Mouse (Mus musculus) neural tube, embryonic 15.5 days (tissue): ENCODE results near the gene Prr3. TPM values are rescaled to one million over a fixed set of nuclear protein-coding genes. Genes with fewer than 3 reads are reported as not detected.
"Not testable (repeated sequence)": the region's sequence is repeated elsewhere in the genome, so short reads cannot be mapped to it uniquely, and the experiment has no call there.

ENCODE experiments used
- ATAC-seq: fragments of 200-750 bp; cut with Nextera tagmentation; 2 replicates; pipeline ENCODE4 v1.8.0; 2017; ENCODE audit warnings: mild to moderate bottlenecking, moderate TSS enrichment, moderate library complexity; ENCODE audit not compliant: low FRiP score
- H3K27ac ChIP-seq: fragments of 300-500 bp; sonication (generic); replicated peaks from 2 replicates; pipeline ENCODE4 v1.5.1; 2015; ENCODE audit warnings: mild to moderate bottlenecking, inconsistent platforms
- H3K27me3 ChIP-seq: fragments of 300-500 bp; sonication (generic); replicated peaks from 2 replicates; pipeline ENCODE4 v1.6.1; 2015; ENCODE audit warnings: inconsistent platforms
- H3K36me3 ChIP-seq: fragments of 300-500 bp; sonication (generic); 2 replicates; pipeline ENCODE4 v1.6.1; 2015; ENCODE audit warnings: inconsistent platforms
- H3K4me1 ChIP-seq: fragments of 300-500 bp; sonication (generic); 2 replicates; pipeline ENCODE4 v1.6.1; 2015; ENCODE audit warnings: inconsistent platforms
- H3K4me2 ChIP-seq: fragments of 300-500 bp; sonication (generic); 2 replicates; pipeline ENCODE4 v1.6.1; 2015; ENCODE audit warnings: inconsistent platforms, mild to moderate bottlenecking, moderate library complexity
- H3K4me3 ChIP-seq: fragments of 300-500 bp; sonication (generic); replicated peaks from 2 replicates; pipeline ENCODE4 v1.5.1; 2015; ENCODE audit warnings: mild to moderate bottlenecking, inconsistent platforms
- H3K9ac ChIP-seq: fragments of 300-500 bp; sonication (generic); replicated peaks from 2 replicates; pipeline ENCODE4 v1.6.1; 2015; ENCODE audit warnings: mild to moderate bottlenecking, inconsistent platforms
- H3K9me3 ChIP-seq: fragments of 300-500 bp; sonication (generic); replicated peaks from 2 replicates; pipeline ENCODE4 v1.6.1; 2016; ENCODE audit warnings: inconsistent platforms
- WGBS: fragments of 180-500 bp; shearing (Covaris S2); methylation state at CpG from one replicate; pipeline ENCODE4 v1.1.7; 2015; ENCODE audit warnings: mixed read lengths; 5-methylcytosine and 5-hydroxymethylcytosine counted together
- polyA plus RNA-seq: library from polyadenylated mRNA; unstranded; fragments of >200 nt; fragmentation: Nextera tagmentation; extraction: Ambion mirVana; gene quantifications from 2 replicates; pipeline ENCODE4 v1.2.1, GENCODE M21; 2015

Prr3 gene
- polyA plus RNA-seq, 1 experiment from 2014 or later = 87.9 TPM

- ATAC-seq = no peak
- Histone ChIP-seq H3K4me1 (peaks cover 33% of the 10 kb centered on the region), H3K36me3 (peaks cover 38% of the 10 kb centered on the region), H3K4me2 (no peak overlapping the region), H3K27ac (no peak overlapping the region), H3K27me3 (no peaks in the 10 kb centered on the region), H3K4me3 (no peak overlapping the region), H3K9ac (no peak overlapping the region), H3K9me3 (no peaks in the 10 kb centered on the region)
- WGBS = 99% methylated on average over 2 of the region's 2 CpGs
Measured at GRCm38 (mm10) chr17:35967621-35968020, 12.4 kb downstream of the Prr3 start.

DNA sequence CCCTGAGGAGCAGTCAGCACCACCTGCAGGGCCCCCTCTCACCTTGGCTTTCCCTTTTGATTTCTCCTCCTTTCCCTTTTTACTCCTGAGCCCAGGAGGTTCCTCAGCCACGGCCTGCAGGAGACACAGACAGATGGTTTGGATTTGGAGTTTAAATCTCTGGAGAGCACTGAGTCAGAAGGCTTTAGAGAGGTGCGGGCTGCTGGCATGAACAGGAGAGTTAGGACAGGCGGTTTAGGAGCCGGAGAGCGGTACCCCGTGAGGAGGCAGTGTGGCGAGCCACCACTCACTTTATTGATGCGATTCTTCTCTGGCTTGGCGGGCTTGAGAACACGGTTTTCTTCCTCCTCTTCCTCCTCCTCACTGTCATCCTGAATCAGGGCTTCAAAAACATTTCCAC, 16.8 kb downstream of the Prr3 start:
- H3K36me3 ChIP-seq = peaks cover 72% of the 10 kb centered on the region
- 89% methylated on average over 10 of the region's 10 CpGs for WGBS

DNA sequence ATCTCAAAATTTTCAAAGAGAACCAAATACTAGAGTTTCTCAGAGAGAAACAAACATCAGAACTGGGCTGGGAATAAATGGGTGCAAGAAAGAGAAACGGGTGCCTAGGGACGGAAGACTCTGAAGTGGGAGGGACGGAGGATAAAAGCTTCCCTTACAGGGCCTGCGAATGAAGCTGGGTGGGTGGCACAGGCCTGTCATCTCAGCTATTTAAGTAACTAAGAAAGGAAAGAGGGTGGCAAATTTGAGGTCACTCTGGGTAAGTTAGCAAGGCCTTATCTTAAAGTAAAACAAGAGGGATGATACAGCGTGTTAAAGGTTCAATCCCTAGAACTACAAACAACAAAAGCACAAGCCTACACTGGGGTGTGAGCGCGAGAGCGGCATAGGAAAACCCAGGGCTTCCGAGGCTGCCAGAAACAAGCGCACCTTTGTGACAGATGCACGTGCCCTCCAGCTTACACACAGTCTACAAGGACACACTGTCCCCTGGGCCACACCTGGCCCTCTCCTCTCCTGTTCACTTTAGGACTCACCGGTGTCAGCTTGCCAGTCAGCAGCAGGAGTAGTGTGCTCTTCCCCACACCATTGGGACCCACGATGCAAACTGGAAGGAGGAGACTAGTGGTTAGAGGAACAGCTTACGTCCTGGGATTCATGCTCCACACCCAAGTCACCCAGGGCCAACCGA, 21.4 kb downstream of the Prr3 start:
- Histone ChIP-seq H3K4me2 (no peak overlapping the region), H3K9ac (no peak overlapping the region), H3K27ac (no peak overlapping the region), H3K9me3 (no peaks in the 10 kb centered on the region), H3K27me3 (no peaks in the 10 kb centered on the region), H3K4me3 (no peak overlapping the region), H3K4me1 (no peaks in the 10 kb centered on the region), H3K36me3 (peaks cover 90% of the 10 kb centered on the region)
- no peak for ATAC-seq
- WGBS = 94% methylated on average over 15 of the region's 15 CpGs

More for the DNA sequence above, 16.8 kb downstream of the Prr3 start:
- no peak overlapping the region for H3K4me3 ChIP-seq
- no peak for ATAC-seq
- H3K9ac ChIP-seq = no peak overlapping the region
- H3K27me3 ChIP-seq = no peaks in the 10 kb centered on the region
- no peak overlapping the region for H3K27ac ChIP-seq
- H3K4me1 ChIP-seq = peaks cover 14% of the 10 kb centered on the region
- H3K4me2 ChIP-seq = no peak overlapping the region
- no peaks in the 10 kb centered on the region for H3K9me3 ChIP-seq

GRCm38 (mm10) chr17:35954665-35955064, 25.4 kb downstream of the Prr3 start:
- Histone ChIP-seq H3K9me3 (no peaks in the 10 kb centered on the region), H3K9ac (no peak overlapping the region), H3K27me3 (no peaks in the 10 kb centered on the region), H3K27ac (no peak overlapping the region), H3K4me1 (no peaks in the 10 kb centered on the region), H3K36me3 (peaks cover 50% of the 10 kb centered on the region), H3K4me2 (no peak overlapping the region), H3K4me3 (no peak overlapping the region)
- ATAC-seq = no peak
- 82% methylated on average over 8 of the region's 8 CpGs for WGBS

DNA sequence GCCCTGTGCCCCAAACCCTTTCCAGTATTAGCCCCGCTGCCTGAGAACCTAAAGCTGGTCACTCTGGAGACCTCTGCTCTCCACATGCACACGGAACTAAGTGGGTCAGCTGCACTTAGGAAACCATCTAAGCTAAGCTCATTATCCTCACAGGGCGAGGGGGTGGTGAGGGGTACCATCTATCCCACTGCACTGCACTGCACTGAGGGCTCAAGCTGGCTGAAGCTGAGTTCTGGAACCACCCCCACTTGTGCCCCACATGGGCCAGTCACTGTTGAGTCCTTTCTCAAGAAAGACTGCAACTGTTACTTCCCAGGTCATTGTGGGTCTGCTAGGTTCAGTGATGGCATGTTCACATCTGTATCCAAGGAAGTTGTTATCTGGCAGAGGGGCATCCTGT, 27.5 kb downstream of the Prr3 start:
- WGBS = 93% methylated on average over 3 of the region's 3 CpGs
- not testable (repeated sequence) for H3K4me3 ChIP-seq, H3K9ac ChIP-seq, H3K4me2 ChIP-seq, H3K27me3 ChIP-seq, H3K27ac ChIP-seq, H3K9me3 ChIP-seq, H3K4me1 ChIP-seq, ATAC-seq
- H3K36me3 ChIP-seq = peaks cover 28% of the 10 kb centered on the region

DNA sequence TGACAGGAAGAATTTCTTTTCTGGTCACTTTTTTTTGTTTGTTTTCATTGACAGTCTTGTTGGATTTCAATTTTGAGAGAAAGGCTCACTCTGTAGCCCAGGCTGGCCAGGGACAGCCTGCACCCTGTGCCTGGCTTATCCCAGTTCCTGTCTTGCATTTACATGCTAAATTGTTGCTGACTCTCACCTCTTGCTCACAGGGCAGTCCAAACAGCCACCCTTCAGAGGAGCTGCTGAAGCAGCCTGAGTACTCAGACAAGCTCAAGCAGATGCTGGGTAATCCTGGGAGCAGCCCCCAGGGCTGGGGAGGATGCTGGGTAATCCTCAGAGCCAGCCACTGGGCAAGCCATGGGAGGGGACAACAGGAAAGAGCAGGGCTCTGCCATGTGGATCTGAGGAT, 29.1 kb downstream of the Prr3 start:
- H3K27me3 ChIP-seq, H3K4me1 ChIP-seq, H3K4me2 ChIP-seq, H3K9me3 ChIP-seq, ATAC-seq, H3K4me3 ChIP-seq, H3K27ac ChIP-seq, H3K9ac ChIP-seq: not testable (repeated sequence)
- H3K36me3 ChIP-seq = peaks cover 12% of the 10 kb centered on the region

DNA sequence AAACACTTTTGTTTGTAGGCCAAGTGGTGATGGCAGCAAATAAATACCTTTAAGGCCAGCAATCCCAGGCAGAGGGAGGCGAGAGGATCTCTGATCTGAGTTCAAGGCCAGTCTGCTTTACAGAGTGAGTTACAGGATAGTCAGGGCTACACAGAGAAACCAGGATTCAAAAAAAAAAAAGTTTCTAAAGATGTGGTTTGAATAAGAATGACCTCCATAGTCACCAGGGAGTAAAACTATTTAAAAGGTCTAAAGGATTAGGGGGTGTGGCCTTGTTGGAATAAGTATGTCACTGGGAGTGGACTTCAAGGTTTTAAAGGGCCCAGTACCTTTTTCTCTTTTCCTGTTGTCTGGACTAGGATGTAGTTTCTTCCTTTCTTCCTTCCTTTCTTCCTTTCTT, 40.1 kb downstream of the Prr3 start:
- Histone ChIP-seq H3K4me1 (no peaks in the 10 kb centered on the region), H3K36me3 (no peaks in the 10 kb centered on the region), H3K27me3 (no peaks in the 10 kb centered on the region), H3K9me3 (no peaks in the 10 kb centered on the region), H3K9ac (no peak overlapping the region), H3K4me3 (no peak overlapping the region), H3K27ac (no peak overlapping the region), H3K4me2 (no peak overlapping the region)
- 51% methylated on average over 1 of the region's 1 CpGs for WGBS
- ATAC-seq = no peak

- no peak for ATAC-seq
- WGBS = 58% methylated on average over 2 of the region's 2 CpGs
- Histone ChIP-seq H3K9me3 (no peaks in the 10 kb centered on the region), H3K9ac (no peak overlapping the region), H3K4me3 (no peak overlapping the region), H3K36me3 (no peaks in the 10 kb centered on the region), H3K4me2 (no peak overlapping the region), H3K4me1 (no peaks in the 10 kb centered on the region), H3K27ac (no peak overlapping the region), H3K27me3 (no peaks in the 10 kb centered on the region)
Measured at GRCm38 (mm10) chr17:35939108-35939507, 40.9 kb downstream of the Prr3 start.

DNA sequence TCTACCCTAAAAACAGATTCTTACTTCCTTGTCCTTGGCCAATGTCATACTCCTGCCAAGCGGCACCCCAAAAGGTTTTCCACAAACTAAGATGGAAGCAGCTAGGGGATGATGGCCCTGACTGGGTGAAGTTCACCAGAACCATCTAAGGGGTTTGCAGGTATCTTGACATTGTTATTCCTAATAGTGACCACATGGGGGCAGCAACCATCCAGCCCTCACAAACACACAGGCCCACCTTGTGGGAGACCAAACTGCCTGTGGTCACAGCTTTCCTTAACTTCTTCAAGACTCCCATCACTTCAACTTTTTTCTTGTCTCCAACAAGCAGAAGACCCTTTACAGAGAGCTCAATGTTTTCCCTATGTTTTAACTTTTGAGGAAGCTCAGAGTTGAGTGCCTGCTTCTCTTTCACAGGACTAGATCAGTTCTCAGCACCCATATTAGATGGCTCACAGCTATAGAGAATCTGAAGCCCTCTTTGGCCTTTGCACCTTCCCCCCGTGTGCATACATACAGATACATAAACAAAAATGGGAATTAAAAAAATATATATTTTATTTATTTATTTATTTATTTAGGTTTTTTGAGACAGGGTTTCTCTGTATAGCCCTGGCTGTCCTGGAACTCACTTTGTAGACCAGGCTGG, 42.2 kb downstream of the Prr3 start:
- H3K9ac ChIP-seq = no peak overlapping the region
- ATAC-seq = no peak
- H3K4me1 ChIP-seq = no peaks in the 10 kb centered on the region
- H3K27ac ChIP-seq = no peak overlapping the region
- H3K4me3 ChIP-seq = no peak overlapping the region
- no peaks in the 10 kb centered on the region for H3K36me3 ChIP-seq
- no peaks in the 10 kb centered on the region for H3K9me3 ChIP-seq
- H3K27me3 ChIP-seq = no peaks in the 10 kb centered on the region
- H3K4me2 ChIP-seq = no peak overlapping the region
- 42% methylated on average over 2 of the region's 2 CpGs for WGBS

- not testable (repeated sequence) for H3K9ac ChIP-seq, H3K9me3 ChIP-seq, H3K36me3 ChIP-seq, H3K27me3 ChIP-seq, H3K4me1 ChIP-seq, H3K4me3 ChIP-seq, H3K4me2 ChIP-seq, ATAC-seq, H3K27ac ChIP-seq
- 90% methylated on average over 14 of the region's 14 CpGs for WGBS
Measured at GRCm38 (mm10) chr17:35935763-35936162, 44.3 kb downstream of the Prr3 start.

DNA sequence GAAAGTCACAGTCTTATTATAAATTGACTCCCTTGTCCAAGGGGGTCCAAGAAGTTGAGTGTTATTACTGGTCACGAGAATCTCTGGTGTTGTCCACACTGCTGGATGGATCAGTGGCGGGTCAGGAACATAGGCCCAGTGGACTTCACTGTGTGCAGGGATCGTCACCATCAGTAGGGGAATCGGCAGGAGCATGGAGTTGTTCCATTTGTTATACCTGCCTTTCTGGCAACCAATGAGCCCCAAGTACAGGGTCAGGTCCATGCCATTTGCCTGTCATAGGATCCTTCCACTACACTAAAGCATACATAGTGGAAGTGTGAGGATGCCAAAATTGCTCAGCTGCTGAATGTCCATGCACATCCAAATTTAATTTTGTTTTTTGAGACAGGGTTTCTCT, 47.4 kb downstream of the Prr3 start:
- no peak overlapping the region for H3K9ac ChIP-seq
- H3K4me2 ChIP-seq = no peak overlapping the region
- H3K4me3 ChIP-seq = no peak overlapping the region
- ATAC-seq = no peak
- no peaks in the 10 kb centered on the region for H3K4me1 ChIP-seq
- WGBS = 90% methylated on average over 4 of the region's 4 CpGs
- H3K36me3 ChIP-seq = peaks cover 39% of the 10 kb centered on the region
- no peaks in the 10 kb centered on the region for H3K9me3 ChIP-seq
- H3K27ac ChIP-seq = no peak overlapping the region
- no peaks in the 10 kb centered on the region for H3K27me3 ChIP-seq

- Histone ChIP-seq H3K36me3 (peaks cover 55% of the 10 kb centered on the region), H3K27me3 (no peaks in the 10 kb centered on the region), H3K9ac (no peak overlapping the region), H3K9me3 (no peaks in the 10 kb centered on the region), H3K27ac (no peak overlapping the region), H3K4me1 (no peaks in the 10 kb centered on the region), H3K4me3 (no peak overlapping the region), H3K4me2 (no peak overlapping the region)
- WGBS = 95% methylated on average over 12 of the region's 12 CpGs
- no peak for ATAC-seq
Measured at GRCm38 (mm10) chr17:35930627-35931026, 49.4 kb downstream of the Prr3 start.
